Mouse (Mus musculus) embryo, embryonic 9.5 days (tissue): Measurements from ENCODE around the gene Adora1.

ENCODE experiments used
- DNase-seq: peaks from one replicate; pipeline ENCODE4 v3.0.0-alpha.2; 2017; ENCODE audit errors: extremely low spot score

The Adora1 gene

GRCm38 (mm10) chr1:134240701-134241100 lies 5.5 kb upstream of the Adora1 start:
- DNase-seq, result no peak

- DNase-seq, result no peak
Observed at GRCm38 (mm10) chr1:134237438-134237837, 2.2 kb upstream of the Adora1 start.

DNA sequence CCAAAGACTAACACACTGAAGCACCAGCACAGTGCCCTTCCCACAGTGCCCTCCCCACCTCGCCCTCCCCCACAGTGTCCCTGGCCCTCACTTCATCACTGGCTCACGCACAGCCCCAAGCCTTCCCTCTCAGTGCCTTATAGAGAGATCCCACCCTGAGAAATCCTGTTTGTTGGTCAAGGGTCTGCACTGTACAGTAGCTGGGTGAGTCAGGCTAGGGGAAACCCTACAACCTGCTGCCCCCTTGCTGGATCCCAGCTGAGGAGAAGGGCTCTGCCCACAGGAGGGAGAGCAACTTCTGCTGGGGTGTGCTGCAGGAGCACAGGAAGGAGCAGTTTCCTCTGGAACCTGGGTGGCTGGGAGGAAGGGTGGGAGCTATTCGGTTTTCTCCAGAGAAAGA lies 911 bp upstream of the Adora1 start:
- DNase-seq, result no peak

DNA sequence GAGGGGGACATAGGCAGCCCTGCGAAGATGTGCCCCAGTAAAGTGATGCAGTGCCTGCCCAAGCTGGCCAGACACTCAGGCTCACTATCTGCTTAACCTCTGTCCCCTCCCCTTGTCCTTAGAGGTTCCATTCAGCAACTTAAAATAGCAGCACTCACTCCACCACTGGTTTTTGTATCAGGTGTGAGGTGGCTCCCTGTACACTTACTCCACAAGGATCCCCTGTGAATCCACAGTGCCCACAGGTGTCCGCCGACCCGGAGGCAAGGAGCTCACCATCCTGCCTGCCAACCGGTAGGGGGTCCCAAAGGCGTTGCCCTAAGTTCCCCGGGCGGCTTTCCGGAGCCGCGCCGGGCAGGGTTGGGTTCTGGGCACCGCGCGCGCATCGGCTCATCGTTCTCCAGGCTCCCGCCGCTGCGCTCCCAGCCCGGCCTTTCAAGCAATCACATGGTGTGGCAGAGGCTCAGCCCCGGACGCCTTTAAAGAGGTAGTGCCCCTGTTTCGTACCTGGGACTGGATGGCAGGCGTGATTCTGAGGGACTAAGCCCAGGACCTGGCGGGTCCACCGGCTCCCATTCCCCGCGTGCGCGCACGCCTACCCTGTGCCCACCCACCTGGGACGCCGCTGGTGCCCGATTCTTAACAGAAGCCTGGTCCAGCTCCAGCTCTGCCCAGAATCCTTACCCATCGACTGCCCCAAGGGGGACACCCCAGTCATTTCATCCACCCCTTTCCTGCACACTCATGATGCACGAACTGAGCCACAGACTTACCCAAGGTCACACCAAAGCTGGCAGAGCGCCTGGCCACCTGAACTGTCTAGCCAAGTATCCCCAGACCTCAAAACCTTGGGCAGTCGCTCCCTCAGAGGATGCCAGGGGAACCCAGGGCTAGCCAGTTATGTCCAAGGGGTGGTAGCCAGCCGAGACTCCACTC lies 508 bp downstream of the Adora1 start:
- no peak for DNase-seq

- DNase-seq, result no peak
Observed at GRCm38 (mm10) chr1:134233681-134234454, 1.4 kb downstream of the Adora1 start.

DNA sequence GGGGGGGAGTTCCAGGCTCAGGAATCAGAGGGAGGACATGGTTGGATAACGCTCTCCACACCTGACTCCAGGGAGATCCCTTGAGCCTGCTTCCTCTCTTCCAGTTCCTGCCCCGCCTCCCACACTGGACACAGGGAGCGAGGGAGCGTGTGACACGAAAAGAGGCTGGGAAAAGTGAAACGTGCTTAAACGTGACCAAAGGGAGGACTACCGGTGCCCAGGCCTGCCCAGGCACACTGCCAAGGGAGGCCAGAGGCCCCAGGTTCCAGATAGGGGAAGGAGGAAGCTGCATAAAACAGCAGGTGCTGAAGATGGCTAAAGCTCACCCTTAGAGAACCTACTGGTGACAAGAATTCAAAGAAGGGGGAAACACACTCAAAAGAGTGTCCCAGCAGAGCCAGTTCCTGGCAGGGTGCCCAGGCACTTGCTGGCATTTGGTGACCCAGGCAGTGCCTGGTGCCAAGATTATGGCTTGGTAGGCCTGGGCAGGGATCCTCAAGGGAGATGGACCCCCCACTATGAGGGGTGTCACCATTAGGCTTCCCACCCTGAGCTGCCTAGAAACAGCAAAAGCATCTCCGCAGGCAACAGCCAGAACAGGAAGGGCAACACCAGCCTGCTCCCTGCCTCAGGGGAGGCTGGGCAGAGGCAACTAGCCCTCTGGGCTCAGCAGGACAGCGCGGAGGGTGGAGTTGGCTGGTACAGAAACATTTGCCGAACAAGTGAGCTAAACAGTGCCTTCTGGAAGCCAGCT lies 2.3 kb downstream of the Adora1 start:
- no peak for DNase-seq

DNA sequence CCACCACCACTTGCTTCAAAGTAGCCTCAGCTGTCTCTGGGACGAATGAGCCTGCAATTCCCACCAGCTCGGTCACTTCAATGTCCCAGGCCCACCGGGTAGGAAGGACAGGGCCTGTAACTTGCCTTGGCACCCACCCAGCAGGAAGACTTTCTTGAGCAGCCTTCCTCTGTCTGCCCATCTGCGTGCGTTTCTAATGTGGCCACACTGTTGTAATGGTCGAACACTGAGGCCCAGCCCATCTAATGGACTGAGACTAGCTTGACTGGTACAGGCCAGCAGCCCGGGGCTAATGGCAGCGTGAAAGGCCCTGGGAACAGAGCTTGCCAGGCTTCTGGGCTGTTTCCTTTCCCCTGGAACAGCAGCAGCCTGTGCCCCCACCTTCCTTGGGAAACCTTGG lies 2.9 kb downstream of the Adora1 start:
- DNase-seq, result no peak

GRCm38 (mm10) chr1:134231681-134232080 lies 3.5 kb downstream of the Adora1 start:
- DNase-seq, result no peak

GRCm38 (mm10) chr1:134231270-134231669 lies 4.0 kb downstream of the Adora1 start:
- DNase-seq, result no peak

DNA sequence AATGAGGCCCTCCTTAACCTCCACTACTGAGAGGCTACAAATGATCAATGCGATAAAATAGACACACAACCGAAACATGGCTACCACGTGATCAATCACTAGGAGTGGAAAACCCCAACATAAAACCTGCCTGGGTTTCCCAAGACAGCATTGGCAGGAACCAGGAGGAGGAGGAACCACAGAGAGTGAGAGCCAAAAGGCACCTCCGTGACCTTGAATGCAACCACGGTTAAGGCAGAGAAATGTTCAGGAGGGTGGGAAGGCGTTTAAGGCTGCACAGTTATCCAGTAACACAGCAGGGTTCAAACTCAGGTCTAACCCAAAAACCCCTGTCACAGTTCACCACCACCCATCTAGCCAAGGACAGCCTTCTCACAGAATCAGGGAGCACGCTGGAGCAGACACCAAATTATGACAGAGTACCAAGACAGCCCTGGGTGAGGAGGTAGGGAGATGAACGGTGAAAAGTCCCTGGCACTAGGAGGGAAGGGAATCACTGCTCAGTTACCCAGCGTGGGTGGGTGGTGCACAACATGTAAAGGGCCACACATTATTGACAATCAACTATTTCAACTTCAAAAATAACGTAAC lies 4.5 kb downstream of the Adora1 start:
- no peak for DNase-seq

DNA sequence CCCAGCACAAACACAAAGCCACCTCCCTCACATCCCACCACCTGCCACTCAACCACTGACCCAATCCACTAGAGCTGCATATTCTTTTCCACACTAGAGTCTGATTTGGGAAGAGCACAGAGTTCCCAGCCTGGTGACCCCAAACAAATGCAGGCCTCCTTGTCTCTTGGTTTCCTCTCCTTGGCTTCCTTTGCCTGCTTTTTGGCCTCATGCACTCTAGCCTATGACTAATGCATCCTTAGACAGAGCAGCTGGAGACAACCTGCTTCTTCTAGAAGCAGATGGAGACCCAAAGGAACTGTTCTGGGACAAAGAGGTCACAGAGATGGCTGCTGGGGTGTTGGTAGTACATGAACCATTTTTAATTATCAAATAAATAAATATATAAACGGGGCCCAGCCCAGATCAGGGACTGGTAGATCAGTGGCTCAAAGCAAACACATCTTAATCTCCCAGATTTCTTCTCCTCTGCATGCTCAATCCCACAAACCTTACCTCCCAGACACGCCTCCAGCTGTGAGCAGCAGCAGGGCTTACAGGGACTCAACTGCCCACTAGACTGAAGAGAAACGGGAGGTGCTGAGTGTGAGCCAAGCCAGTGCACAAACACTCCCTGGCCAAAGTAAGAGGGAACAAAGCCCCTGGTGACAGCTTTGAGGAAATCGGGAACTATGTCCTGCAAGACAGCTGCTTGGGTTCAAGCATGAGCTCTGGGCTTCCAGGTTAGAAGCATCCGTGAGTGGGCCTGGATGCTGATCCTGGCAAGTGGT lies 5.2 kb downstream of the Adora1 start:
- no peak for DNase-seq

GRCm38 (mm10) chr1:134226739-134227138 lies 8.5 kb downstream of the Adora1 start:
- no peak for DNase-seq

- DNase-seq, result no peak
Observed at GRCm38 (mm10) chr1:134225375-134225774, 9.9 kb downstream of the Adora1 start.

GRCm38 (mm10) chr1:134224649-134225227 lies 10.5 kb downstream of the Adora1 start:
- DNase-seq, result no peak

- no peak for DNase-seq
Observed at GRCm38 (mm10) chr1:134222122-134223055, 12.8 kb downstream of the Adora1 start.

- no peak for DNase-seq
Observed at GRCm38 (mm10) chr1:134221172-134221571, 14.1 kb downstream of the Adora1 start.

DNA sequence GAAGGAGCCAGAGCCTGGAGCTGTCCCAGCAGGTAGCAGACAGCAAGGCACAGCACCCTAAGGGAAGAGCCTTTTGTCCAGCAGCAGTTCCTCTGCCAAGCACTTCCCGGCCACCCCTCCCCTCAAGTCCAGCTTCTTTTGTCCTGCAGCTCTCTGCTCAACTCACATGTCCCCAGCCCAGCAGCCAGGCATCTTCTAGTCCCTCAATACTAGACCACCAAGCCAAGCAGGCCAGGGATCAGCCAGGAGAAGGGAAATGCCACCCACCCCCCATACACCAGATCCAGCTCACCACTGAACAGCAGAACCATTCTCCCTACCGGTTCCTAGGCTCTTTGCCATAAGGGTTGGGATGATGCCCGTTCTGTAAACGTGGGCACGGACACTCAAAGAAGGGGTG lies 15.6 kb downstream of the Adora1 start:
- DNase-seq, result no peak

GRCm38 (mm10) chr1:134217942-134218341 lies 17.3 kb downstream of the Adora1 start:
- no peak for DNase-seq

- no peak for DNase-seq
Observed at GRCm38 (mm10) chr1:134217028-134217481, 18.2 kb downstream of the Adora1 start.
